Mouse (Mus musculus): ENCODE measurements around the gene Prdm8. TPM values are rescaled to one million over a fixed set of nuclear protein-coding genes. Genes with fewer than 3 reads are reported as not detected.

Gene Prdm8
- total RNA-seq (2023): 0.18 TPM

DNA sequence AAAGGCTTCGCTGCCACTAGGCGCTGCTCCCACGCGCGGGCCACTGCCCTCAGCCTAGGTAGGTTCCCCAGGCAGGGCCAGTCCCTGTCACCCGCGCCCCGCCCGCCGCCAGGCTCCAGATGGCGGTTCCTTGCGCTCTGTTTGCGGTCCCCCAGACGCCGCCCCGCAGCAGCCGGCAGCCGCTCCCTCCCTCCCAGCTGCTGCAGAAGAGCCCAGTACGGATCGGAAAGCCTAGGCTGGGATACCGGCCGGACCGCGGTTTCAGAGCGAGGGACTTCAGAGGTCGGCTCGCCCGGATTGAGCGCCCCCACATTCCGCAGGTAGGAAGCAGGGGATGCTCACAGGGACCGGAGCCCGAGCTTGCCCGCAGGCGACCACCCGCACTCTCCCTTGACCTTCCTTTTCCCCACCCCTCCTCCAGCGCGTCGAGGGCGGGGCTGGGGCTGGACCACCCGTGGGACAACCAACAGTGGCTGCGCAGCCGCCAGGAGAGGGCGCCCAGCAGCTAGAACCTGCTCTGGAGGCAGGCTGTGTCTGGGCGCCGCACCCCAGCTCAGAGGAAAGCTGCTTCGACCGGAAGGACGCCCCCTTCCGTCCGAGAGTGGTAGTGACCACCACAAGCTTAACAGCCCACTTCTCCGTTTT is at the start of gene Prdm8:
Prdm8 (plus strand) TSS at position 19 of the 645 bp plus-strand sequence.

Other genes with a start within 250 kb of the Prdm8 start
- 17.2 TPM for gene Antxr2, start 136.2 kb upstream of the Prdm8 start, total RNA-seq (2023)
- gene Fgf5, start 87.0 kb downstream of the Prdm8 start, total RNA-seq (2023): not detected
- not detected for gene Cfap299, start 162.1 kb downstream of the Prdm8 start, total RNA-seq (2023)

All from CD4-positive naive resting alpha-beta T cell, adult 57 days (primary cell).